Mouse (Mus musculus) CH12F3 (cell line): ENCODE measurements around the gene Flnb.

ENCODE experiments used
- in situ Hi-C: fragments of 300-500 bp; cut with MboI; formaldehyde crosslinking; loops from 2 replicates; pipeline ENCODE4 v1.14.3; 2020; ENCODE audit warnings: low sequenced_read_pairs

Gene Flnb

DNA sequence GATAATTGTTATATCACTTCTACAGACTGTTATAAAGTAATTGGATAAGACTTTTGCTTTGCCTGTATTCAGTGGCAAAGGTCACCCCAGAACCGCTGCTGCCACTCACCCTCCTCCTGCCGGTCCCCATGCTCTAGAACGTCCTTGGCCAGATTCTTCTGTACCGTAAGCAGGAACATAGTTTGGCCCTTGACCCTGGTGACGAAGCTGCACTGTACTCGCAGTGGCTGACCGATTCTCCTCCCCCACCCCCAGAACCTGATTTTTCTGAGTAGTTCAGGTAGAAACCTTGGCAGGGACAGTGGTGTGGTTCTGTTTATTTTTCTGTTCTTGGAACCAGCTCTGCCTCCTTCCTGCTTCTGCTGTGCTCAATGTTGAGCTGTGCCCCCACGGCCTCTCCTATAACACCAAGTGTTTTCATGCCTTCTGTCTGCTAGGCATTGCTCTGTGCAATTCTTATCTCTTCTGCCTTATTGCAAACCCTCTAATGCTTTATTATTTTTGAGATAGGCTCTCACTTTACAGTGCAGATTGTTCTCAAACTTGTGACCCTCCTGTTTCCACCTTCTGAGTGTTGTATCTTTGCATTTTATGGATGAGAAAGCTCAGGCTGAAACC lies 7.0 kb downstream of the Flnb start:
- in situ Hi-C loops: no loop called here

DNA sequence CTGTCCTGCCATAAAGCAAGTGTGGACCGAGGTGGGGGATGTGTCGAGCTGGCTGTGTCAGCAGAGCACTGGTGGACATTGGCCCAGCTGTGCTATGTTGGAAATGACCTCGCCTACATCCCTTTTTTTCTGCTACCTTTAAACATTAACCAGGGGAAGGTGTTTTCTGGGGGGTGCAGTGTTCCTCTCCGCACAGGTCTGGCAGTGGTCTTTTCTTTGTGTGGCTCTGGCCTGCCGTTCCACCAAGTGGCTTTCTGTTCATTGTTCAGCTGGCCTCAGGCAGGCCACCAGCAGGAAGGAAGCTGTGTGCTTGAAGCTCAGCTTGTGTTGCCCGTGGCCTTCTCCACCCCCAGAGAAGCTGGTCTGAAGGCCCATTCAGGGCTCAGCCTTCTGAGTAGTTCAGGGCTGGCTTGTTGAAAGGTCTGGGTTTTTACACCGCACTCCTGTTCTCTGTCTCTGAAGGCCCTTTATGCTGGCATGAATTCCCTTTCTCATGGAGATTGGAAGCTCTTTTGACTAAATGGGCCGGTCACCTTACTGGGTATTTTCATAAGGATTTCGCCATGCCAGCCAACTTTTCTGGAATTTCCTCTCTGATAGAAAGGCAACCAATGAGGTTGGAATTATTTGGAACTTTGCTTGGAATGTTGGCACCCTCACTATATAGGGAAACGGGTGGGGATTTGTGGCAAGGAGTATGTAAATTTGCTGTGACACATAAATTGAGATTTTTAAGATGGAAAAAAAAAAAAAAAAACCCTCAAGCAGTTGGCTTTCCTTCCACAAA lies 8.6 kb downstream of the Flnb start:
- in situ Hi-C loops: no loop called here

- in situ Hi-C loops: no loop called here
These were observed 11.4 kb downstream of the Flnb start for GRCm38 (mm10) chr14:7829181-7829580.

DNA sequence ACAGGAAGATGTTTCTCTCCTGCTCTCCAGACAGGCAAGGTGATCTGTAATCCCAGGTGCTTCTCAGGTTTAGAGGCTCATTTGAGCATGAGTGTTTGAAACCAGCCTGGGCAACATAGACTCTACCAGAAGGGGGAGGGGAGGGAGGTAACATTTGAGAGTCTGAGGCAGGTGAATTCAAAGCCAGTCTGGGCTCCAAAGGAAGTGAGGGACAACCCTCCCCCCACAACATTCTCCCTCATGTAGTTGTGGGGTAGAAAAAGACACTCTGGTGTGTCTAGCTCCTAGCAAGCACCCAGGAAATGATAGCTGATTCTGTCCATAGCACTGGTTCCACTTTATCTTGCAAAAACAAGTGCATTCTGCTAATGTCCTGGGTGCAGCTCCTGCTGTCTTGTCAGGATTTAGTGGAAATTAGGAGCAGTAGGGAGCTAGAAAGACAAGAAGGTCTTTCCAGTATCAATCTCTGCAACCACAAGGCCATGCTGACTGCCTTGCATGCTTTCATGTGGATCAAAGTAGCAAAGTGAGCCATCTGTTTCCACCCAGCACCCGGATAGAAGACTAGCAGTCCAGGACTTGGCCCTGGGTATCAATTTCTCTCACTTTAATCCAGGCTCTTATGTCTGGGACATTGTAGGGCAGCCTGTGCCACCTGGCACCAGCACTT lies 14.1 kb downstream of the Flnb start:
- in situ Hi-C loops: no loop called here

GRCm38 (mm10) chr14:7832440-7832783 lies 14.7 kb downstream of the Flnb start:
- in situ Hi-C loops: no loop called here

GRCm38 (mm10) chr14:7833458-7833857 lies 15.7 kb downstream of the Flnb start:
- in situ Hi-C loops: no loop called here

- in situ Hi-C loops: no loop called here
These were observed 20.9 kb downstream of the Flnb start for GRCm38 (mm10) chr14:7838564-7839089.

DNA sequence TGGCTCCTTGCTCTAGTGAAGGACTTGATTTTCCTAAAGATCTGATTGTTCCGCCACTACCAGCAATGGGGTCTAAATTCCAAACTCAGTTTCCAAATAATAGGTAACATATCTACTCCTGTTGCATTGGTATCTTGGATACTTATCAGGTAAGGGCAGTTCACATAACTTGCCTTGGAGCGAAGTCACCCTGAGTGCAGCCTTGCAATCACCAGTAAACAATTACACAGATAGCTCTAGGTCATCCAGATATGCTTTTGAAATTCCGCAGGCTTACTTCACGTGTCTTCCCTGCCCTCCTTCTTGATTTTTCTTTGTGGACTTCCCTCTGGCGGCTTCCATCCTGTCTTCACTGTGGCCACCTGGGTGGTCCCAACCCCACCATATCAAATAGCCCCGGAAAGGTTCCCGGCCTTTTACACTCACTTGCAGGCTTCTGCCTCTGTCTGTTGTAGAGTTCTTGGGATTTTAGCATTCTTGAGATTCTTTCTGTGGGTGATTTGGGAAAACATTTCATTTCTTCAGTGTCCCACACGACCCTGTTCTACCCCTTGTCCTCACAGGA lies 22.3 kb downstream of the Flnb start:
- in situ Hi-C loops: no loop called here

- in situ Hi-C loops: no loop called here
These were observed 25.0 kb downstream of the Flnb start for GRCm38 (mm10) chr14:7842631-7843332.

DNA sequence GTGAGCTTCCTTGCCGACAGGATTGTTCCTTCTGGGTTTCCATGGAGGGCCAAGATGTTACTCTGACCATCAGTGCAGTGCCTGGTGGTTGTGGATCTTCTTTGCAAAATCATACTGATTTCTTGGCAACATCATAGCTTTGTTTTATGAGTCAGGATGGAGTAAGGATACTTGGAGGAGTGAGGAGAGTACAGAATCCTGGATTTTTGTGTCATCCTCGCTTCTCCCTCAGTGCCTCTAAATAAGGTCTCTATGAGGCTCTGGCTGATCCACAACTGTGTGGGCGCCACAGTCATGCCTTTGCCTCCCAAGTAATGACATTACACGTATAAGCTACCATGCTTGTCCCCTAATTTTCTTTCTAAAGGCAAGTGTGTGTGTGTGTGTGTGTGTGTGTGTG lies 28.9 kb downstream of the Flnb start:
- in situ Hi-C loops: no loop called here

DNA sequence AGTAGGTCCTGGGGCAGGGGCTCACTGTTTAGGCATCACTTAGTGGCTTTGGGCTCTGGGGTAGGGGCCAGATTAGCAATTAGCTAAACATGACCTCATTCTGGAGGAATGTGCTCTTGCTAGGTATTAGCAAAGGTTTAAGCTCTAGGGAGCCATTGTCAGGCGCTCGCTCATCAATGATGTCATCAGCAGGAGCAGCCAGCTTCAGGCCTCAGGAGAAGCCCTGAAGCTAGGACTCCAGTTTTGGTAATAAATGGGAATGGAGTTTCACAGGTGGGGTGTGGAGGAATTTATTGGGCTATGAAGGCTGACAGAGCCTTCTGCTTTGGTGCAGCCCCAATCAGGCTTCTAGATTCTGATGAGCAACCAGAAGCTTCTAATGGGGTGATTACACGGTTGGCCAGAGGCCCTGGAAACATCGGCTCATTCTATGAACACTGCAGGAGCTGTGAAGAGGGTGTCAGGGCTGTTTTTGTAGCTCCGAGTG lies 30.0 kb downstream of the Flnb start:
- in situ Hi-C loops: no loop called here

DNA sequence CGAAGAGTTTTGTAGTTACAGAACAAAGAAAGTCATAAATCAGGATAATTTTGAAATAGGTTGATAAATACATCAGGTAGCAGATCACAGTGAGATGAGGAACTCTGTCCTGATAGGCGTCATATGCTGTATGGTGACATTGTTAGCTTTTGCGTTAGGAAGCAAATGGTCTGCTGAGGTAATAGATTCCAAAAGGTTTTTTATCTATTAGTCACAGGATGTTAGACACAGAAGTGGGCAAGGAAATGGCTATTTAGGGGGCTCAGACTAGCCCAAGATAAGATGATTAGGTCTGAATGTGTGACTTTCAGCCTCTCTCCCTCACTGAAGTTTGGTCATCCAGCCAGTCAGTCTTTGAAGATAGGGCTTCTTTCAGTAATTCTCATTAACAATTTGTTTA lies 33.2 kb downstream of the Flnb start:
- in situ Hi-C loops: no loop called here

DNA sequence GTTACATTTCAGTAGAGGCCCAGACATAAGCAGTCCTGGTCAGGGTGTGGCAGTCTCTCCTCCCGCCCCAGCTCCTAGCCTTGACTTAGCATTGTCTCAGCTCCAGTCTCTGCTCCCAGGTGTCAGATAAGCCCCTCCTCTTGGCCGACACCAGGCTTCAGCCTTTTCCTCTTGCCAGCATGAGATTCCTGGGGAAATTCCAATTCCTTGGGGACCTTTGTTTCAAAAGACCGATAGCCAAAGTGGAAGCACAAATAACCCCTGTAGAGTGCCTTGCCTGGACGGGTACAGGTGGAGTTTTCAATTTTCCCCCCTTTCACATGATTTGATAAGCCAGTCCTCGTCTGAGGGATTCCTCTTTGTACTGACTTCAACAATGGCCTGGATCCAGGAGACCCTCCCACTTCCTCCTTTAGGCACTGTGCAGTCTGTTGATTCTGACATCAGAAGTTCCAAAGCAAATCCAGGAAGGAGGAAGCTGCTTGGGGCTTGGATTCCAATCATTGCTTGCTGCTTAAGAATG lies 33.8 kb downstream of the Flnb start:
- in situ Hi-C loops: no loop called here

DNA sequence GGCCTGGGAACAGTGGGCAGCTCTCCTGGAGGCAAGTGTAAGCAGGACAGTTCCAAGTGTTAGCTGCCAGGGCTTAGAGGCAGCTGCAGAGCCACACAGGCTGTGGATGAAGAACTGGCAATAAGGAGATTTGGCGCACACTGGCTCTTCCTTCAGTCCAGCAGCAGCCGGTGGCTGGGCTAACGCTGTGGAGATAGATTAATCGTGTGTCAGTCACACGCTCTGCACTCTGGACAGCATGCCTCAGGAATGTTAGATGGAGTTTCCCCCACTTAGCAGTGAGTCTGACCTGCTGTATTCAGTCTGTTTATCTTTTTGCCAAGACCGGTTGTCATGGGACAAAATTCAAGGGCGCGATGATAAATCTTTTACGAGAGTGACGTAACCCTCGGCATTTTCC lies 35.9 kb downstream of the Flnb start:
- in situ Hi-C loops: no loop called here

GRCm38 (mm10) chr14:7854366-7854765 lies 36.6 kb downstream of the Flnb start:
- in situ Hi-C loops: no loop called here

- in situ Hi-C loops: no loop called here
These were observed 37.3 kb downstream of the Flnb start for GRCm38 (mm10) chr14:7855101-7855500.

DNA sequence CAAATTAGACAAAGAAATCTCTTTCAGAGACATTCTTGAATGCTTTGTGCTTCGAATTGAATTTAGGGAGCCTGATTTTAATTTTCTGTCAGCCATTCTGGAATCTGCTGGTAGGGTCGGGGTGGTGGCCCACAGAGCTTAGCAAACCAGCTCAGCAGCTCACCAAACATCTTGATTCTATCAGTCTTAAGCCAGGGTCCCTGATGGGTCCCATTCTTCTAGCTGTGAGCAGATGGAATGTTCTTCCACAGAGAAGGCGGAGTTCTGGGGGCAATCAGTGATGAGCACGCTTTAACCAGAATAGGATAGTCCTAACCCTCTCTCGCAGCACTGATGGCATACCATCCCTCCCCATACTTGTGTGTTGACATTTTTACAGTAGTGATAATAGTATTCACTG lies 37.7 kb downstream of the Flnb start:
- in situ Hi-C loops: no loop called here

- in situ Hi-C loops: no loop called here
These were observed 38.6 kb downstream of the Flnb start for GRCm38 (mm10) chr14:7856348-7856747.

- in situ Hi-C loops: no loop called here
These were observed 40.1 kb downstream of the Flnb start for GRCm38 (mm10) chr14:7857835-7858234.

DNA sequence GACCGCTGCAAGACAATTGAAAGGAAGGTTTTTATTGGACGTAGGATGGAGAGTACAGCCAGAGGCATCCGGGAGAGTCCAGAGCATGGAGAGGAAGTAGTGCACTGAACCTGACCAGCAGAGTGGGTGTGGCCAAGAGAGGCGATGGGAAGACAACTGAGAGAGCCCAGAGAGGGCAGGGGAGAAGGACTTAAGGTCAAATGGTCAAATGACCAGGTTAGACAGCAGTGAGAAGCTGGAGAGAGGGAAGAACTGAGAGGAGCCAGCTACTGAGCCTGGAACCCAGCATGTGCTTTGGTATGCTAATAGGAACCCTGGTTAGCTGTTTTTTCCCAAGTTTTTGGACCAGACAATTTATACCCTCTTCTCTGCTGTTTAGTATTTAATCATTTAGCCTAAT lies 40.7 kb downstream of the Flnb start:
- in situ Hi-C loops: no loop called here
